Mouse (Mus musculus) frontal cortex, adult 2 months (tissue): Measurements from ENCODE around the gene Slamf9. TPM values are rescaled to one million over a fixed set of nuclear protein-coding genes. Genes with fewer than 3 reads are reported as not detected.

Experiments used
- DNase-seq, 2 experiments: peaks; one replicate each; pipeline ENCODE4 v3.0.0; 2022; ENCODE audit warnings: low spot score in 1 of 2; ENCODE audit errors: extremely low spot score in 1 of 2
- polyA plus RNA-seq: library from polyadenylated mRNA; depleted of rRNA; stranded (reverse); fragments of >200 nt; gene quantifications from 2 replicates; pipeline ENCODE4 v1.2.3, GENCODE M21; 2012

Slamf9 gene
- polyA plus RNA-seq, 1 experiment = 1.8 TPM

DNA sequence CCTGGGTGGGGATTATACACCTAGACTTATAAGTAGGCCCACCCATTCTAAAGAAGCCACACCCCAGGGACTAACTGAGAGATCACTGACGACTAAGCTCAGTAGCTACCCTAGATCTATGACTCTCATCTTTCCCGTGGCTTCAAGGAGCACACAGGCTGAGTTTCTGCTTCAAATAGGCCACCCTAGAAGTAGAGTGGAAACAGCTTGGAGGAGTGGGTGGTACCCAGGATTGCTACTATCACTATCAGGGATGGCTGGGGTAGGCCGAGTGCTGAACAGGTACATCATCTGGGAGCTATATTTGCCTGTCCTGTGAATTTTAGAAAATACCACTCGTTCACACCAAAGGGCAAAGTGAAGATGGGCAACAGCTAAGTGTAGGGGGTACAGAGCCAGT lies 12.7 kb downstream of the Slamf9 start:
- DNase-seq = peak in 1 of 2 experiments; percentile 27

DNA sequence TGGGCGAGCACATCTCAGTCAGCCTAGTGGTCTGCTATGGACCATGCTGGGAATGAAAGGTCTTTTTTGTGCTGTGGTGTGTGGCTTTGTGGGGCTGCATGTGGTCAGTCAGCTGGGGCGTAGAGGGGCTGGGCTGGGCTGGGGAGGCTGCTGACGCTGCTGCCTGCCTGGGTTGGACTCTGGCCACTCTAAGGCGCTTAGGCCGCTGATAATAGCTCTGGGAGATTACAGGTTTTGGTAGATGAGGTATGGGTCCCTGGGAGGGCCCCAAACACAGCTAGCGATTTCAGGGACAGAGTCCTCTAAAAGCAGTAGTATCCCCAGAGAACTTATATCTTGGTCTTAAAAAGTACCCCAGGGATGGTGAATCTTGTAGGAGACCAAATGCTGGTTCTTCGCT lies 13.7 kb downstream of the Slamf9 start:
- no peak for DNase-seq

DNA sequence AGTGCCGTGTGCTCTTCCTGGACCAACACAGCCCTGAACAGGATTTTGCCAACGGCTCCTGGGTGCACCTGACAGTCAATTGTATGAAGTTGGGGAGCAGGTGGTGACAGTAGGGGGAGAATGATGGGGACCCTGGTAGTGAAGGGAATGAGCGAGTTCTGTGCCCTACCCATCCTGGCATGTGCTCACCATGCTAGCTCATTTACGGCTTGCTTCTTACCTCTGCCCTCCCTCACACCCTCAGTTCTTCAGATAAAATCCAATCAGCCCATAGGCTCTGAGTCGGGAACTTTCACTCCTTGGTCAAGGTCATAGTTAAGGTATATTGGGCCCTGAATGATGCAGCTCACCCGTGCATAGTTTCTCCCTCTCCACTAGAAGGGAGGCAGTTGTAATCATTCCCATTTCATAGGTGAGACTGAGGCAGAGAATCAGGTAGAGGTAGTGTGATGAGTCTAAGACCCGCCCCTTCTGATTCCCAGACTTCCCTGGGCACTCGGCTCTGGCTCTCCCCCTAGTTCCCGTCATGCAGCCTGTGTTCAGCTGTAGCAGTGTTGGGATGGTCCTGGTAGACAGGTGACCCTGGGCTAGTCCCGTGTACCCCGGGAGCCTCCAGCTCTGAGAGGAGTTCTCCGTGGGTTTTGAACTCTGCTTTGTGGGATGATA lies 14.6 kb downstream of the Slamf9 start:
- DNase-seq = no peak

DNA sequence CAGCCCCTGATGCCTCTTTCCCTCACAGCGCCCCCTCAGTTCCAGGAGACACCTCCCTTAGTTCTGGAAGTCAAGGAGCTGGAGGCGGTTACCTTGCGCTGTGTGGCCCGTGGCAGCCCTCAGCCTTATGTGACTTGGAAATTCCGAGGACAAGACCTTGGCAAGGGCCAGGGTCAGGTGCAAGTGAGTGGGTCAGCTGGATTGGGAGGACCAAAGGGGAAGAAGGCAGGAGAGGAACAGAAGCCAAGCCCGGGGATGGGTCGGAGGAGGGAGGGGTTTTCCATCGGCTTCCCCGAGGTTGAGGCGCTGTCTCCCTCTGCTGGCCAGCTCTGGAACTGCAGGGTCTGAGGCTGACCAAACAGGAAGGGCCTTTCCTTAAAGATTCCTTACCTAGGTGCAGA lies 15.1 kb downstream of the Slamf9 start:
- DNase-seq = peak; percentile 60 to 95

DNA sequence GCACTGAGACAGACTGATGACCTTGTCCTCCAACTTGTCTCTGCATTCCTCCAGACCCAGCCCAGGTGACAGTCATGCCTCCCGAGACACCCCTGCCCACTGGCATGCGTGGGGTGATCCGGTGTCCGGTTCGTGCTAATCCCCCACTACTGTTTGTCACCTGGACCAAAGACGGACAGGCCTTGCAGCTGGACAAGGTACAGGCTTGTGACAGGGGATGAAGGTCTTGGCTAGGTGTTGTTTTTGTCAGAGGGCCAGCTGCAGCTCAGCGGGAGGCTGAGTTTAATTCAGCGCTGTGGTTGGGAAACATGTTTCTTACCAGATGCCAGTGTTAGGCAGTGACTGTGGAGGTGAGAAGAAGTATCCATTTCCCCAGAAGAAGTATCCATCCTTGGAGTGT lies 16.9 kb downstream of the Slamf9 start:
- DNase-seq = no peak

DNA sequence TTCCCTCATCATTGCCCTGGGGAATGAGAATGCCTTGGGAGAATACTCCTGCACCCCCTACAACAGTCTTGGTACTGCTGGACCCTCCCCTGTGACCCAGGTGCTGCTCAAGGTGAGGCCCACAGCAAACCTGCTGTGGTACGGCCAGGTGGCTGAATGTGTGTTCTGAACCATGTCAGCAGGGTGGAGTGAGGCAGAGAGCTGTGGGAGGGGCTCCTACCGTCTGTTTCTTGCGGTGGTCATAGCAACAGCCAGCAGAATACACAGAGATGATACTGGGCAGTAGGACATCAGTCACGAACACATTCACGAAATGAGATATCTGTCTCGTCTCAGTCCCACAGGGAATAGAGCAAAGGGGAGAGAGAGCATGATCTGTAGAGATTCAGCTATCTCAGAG lies 18.4 kb downstream of the Slamf9 start:
- no peak for DNase-seq

DNA sequence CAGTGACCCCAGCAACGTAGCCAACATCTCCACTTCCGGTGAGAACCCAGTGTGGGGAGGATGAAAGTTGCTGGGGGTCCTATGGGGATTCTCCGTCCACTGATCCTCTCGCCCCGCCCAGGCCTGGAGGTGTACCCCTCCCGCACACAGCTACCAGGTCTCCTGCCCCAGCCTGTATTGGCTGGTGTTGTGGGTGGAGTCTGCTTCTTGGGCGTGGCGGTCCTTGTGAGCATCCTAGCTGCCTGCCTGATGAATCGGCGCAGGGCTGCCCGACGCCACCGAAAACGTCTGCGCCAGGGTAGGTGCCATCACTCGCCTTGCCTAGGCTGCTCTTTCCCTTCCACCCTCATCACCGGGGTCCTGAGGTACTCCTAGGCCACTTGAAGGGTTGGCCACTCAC lies 20.9 kb downstream of the Slamf9 start:
- DNase-seq = no peak

DNA sequence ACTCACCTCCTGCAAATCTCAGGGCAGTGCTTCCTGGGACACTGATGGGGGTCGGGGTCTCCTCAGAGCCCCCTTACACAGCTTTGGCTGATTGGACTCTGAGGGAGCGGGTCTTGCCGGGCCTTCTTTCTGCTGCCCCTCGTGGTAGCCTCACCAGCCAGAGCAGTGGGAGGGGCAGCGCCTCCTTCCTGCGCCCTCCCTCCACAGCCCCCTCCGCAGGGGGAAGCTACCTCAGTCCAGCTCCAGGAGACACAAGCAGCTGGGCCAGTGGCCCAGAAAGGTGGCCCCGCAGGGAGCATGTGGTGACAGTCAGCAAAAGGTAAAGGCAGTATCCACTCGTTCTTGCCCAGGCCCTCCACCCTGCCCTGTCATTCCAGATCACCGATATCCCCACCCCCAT lies 22.3 kb downstream of the Slamf9 start:
- DNase-seq = no peak

DNA sequence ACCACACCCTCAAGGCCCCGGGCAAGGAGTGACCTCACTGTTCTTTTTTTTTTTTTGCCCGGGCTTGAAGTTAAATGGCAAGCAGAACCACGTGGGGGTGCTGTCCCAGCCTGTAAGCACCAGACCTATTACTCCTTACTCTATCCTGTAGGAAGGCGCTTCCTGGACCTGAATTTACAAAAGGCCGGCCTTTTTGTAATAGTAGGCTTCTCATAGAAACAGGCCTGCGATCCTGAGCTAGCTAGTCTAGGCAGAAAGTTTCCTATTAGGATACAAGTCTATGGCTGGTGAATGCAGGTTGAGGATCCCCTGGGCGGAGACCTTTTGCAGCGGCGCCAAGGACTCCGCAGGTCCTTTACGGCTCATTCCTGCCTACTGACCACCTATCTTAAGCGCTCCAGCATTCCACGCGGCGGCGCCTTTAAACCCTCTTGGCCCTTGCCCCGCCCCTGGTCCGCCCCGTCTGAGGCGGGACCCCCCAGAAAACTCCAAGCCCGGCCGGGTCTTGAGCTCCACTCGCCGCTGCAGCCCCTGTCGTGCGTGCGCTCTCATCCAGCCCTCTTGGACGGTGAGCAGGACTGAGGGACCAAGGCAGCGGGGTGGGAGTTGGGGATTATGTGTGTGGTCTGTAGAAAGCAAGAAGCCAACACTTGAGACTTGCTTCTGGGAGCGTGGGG lies 24.7 kb downstream of the Slamf9 start, which contains the start of gene Tagln2:
Gene Tagln2 (plus strand): TSS at position 283 of the 677 bp plus-strand sequence.
- DNase-seq = peak in 1 of 2 experiments; percentile 26

DNA sequence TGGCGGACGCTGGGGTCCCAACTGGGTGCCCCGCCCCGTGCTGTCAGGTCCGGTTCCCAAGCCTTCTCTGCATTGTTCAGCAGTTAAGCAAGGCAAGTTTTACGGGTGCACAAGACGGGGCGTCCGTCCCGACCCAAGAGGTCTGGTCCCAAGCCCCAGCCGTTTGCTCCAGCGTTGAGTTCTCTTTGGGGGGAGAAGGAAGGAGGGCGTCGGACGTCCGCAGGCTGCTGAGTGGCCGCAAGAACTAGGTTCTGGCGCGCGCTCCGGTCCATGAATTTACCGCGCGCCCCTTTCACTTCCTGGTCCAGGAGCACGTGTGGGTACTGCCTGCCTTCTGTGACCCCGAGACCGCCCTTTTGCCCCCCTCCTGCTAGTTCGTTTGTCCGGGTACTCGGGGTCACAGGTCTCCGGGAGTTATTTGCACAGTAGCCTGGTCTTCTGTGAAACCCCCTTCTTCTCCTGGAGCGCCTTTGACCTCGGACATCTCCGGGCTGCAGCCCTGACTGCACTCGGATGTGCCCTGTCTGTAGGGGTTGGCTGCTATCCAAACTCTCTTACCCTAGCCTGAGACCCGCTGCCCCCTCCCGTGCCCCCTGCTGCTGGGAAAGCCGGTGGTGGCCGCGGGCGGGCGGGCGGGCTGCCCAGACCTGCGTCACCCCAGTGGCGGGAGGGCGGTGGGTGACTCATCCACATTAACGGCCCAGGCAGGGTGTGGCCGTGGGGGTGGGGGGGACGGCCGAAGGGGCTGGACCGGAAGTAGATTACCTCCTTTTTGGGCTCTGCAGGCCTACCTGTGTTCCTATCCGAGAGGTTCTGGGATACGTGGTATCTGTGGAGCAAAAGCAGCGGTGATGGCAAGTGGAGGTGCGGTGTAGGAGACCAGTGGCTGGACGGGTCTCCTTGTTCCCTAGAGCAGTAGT lies 25.6 kb downstream of the Slamf9 start:
- DNase-seq = no peak

DNA sequence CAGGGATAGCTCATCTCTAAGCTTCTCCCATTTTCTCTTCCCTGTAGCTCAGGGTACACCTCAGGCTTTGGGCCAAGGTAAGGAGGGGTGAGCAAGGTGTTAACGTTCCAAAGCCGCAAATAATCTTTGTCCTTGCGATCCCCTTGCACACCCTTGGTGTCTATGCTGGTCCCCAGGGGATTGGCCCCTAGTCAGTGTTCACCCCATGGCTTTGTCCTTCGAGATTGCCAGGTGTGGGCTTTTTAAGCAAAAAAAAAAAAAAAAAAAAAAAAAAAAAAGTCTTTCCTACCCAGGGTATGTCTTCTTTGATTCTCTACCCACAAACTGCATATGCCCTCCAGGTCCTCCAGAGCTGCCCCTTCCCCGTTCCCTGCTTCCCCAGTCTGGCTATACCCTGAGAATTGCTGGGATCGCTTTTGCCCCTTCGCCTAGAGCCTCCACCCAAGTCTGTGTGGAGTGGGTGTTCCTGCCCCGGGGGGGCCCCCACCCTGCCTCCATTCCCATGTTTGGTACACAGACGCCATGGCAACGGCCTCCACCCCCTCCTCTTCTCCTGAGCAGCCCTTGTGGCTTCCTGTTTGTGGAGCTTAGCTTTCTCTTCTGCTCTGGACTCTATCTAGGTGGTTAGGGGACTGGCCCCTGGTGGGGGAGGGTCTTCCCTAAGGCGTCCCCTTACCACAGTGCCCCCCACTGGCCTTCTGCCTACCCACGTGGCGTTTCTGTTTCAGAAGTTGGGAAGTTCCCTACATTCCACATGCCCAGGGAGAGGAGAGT lies 26.4 kb downstream of the Slamf9 start:
- DNase-seq = no peak

DNA sequence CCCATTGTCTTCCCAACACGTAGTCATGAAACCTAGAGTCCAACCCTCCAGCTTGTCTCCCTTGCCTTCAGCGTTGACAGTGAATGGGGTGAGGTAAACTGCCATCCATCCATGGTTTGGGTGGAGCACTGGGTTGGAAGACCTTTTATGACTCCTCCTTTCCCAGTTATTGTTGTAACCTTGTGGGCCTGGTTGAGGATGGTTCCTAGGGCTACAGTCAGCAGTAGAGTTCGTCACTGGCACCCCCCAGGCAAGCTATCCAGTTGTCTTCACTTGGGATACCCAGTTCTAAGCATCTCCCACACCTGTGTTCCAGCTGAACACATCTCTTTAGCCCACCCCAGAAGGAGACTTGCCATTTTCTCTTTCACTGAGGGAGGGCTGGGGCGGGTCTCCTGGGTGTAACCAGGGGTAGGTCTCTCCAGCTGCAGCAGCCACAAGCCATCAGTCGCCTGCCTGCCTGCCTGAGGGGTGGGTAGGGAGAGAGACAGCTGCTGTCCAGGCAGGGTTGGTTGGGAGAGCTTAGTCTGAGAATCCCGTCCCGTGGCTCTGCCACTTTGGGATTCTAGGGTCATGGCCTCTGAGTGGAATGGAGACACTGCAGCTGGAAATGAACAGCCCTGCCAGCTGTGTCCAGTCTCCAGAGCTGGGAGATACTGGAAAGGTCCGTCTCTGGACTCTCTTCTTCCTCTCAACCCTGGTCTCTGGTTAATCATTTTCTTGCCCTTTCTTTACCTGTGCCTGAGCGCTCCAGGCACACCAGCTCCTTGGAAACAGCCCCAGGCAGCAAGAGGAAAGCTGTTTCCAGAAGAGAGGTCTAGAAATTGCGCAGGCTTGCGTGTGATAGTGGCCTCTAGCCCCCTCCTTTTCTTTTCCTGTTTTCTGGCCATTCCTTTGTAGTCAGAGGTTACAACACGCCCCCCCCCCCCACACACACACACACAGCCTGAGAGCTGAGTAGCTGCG lies 27.3 kb downstream of the Slamf9 start:
- no peak for DNase-seq

DNA sequence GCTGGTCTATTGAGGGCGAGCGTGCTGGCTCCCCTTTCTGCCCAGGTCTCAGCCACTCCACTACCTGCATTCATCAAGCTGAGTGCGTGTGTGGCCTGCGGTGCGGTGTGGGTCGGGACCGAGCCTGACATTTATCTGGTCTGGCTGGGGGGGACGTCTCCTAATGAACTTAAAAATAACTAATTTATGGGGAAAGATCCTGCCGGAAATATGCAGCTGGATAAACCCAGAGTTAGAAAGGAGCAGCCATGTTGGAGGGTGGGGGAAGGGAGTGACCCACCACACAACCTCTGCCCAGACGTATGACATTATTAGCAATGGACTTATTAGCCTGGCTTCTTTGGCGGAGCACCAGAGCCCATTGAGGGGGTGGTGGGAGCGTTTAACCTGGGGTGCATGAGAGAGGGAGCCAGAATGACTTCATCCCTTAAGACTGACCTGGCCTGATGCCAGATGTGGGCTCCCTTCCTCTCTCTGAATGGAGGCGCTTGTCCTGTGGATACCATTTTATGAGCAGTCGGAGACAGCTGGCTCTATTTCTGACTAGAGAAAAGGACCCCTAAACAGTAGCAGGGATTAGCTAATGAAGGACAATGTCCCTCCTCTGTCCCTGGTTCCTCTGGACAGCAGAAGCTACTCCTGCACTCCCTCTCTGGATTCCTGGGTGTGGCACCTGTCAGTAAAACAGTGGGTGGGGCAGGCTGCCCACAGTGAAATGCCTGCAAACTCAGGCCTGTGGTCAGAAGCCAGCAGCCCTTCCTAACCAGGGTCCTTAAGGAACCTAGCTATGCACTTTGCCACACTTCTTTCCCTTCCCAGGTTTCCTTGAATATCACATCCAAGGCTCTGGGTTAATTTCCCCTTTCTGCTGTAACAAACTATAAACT lies 28.2 kb downstream of the Slamf9 start:
- DNase-seq = no peak

DNA sequence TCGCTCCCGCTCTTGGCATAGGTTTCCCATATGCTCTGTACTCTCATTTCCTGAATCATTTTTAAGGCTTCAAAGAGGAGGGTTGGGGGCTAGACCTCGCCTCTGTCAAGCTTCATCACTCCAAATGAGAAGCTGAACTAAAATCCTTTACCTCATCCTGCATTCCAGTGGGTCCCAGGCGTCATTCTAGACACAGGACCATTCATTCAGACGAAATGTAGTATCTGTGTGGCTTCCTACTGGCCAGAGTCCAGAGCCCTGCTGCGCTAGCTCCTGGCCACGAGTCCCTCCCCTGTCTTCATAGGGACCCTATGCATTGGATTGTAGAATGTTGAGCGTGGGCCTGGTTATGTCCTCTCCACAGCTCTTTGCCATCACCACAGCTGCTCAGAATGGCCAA lies 29.6 kb downstream of the Slamf9 start:
- DNase-seq = no peak

DNA sequence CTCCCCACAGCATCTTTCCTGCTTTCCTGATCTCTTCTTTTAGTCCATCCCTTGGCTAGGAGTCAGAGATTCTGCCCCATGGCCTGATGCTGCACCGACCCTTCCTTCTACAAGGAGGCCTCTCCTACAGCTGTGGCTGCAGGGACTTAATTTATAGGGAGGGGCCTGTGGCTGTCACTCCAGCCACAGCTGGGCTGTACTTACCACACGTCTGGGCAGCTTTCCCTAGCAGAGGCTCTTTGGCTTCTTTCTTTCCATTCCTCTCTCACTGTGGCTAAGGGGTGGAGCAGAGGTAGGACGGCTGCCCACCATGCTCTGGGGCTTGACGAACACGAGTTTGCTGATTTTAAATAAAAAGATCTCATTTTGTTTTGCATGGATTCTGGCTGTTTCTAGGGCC lies 31.8 kb downstream of the Slamf9 start:
- no peak for DNase-seq

DNA sequence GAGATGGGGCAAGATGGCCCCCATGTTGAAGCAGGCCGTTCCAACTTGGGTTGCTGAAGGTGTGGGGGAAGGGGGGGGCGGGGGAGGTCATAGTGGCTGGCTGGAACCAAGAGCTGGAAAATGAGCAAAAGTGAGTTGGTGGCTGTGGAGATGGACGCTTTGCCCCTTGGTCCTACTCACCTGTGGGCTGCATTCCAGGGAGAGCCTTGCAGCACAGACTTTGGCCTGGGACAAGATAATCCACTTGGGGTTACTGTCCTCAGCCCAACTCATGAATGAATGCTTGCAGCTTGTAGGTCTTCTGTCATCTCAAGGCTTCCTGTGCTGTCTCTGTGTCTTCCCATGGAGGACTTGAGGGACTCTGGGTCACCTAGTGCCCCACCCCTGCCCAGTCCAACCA lies 32.5 kb downstream of the Slamf9 start:
- DNase-seq = no peak

DNA sequence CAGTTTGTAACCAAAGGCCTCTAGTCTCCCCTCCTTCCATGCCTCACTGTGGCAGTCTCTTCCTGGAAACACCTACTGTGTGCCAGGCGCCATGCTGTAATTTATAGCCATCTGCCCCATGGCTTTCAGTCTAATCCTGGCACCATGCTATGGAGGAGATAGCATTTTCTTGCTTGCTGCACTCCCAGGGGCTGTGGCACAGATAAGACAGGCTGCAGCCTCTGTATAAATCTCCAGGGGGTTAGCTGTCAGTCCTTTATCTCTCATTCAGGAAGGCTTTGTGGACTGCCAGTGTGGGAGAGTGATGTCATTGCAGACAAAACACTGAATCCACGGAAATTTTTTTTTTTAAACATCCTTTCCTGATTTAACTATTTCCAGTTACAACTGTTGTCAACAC lies 33.0 kb downstream of the Slamf9 start:
- no peak for DNase-seq

DNA sequence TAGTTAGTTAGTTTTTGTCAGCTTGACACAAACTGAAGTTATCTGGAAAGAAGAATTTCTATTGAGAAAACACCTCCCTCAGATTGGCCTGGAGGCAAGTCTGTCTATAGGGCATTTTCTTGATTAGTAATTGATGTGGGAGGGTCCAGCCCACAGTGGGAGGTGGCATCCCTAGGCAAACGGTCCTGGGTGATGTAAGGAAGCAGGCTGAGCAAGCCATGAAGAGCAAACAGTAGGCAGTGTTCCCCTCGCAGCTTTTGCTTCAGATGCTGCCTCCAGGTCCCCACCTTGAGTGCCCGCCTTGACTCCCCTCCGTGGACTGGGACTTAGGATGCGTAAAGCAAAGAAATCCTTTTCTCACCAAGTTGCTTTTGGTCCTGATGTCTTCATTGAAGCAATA lies 34.1 kb downstream of the Slamf9 start:
- DNase-seq = no peak

DNA sequence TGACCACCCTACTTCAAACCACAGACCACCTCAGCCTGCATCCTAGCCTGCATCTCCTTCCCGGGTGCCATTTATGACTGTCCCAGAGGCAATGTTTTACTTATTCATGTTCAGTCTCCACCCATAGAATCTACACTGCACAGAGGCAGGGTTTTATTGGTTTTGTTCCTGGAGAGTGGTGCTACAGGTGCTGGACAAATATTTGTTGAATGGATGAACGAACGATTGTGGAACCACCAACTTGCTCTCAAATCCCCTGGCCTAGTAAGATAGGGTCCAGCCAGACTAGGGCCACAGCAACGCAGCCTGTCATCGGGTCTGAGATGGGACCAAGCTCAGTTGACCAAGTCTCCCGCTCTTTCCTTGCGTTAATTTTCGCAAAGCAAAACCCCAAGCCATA lies 34.8 kb downstream of the Slamf9 start:
- DNase-seq = no peak
